Mouse (Mus musculus) lung, postnatal 4 days (tissue): ENCODE results near the gene Slc24a4.

Source experiments
- DNase-seq, 2 experiments: peaks; one replicate each; pipeline ENCODE4 v3.0.0; 2021

Gene Slc24a4

GRCm38 (mm10) chr12:102309800-102310195 lies 181.3 kb downstream of the Slc24a4 start:
- peak in 1 of 2 experiments; percentile 10 for DNase-seq

GRCm38 (mm10) chr12:102310261-102310660 lies 181.7 kb downstream of the Slc24a4 start:
- no peak for DNase-seq

- DNase-seq: no peak
Observed at GRCm38 (mm10) chr12:102311454-102311853, 182.9 kb downstream of the Slc24a4 start.
